Mouse (Mus musculus): ENCODE data around the gene Selenoh.

- TF ChIP-seq GATA1 (IDR thresholded peaks at IDR 0.05; ENCODE audit: borderline replicate concordance, low read length): no peak
- no peak for TF ChIP-seq FLI1 (IDR thresholded peaks at IDR 0.05; ENCODE audit: low read length)
Observed at GRCm38 (mm10) chr2:84707523-84707922, 37.0 kb upstream of the Selenoh start.
